Mouse (Mus musculus) liver, postnatal 0 days (tissue): ENCODE results near the gene 2700081O15Rik. TPM values are rescaled to one million over a fixed set of nuclear protein-coding genes. Genes with fewer than 3 reads are reported as not detected.
A peak's percentile ranks its signal among the peaks of the same experiment; 100 is the strongest.

Experiments used
- ATAC-seq: fragments of 200-750 bp; cut with Nextera tagmentation; 2 replicates; pipeline ENCODE4 v1.8.0; 2017; ENCODE audit warnings: mild to moderate bottlenecking, moderate library complexity
- DNase-seq: peaks from one replicate; pipeline ENCODE4 v3.0.0-alpha.2; 2016
- H3K27ac ChIP-seq: fragments of 300-500 bp; sonication (generic); 2 replicates; pipeline ENCODE4 v1.5.1; 2014; ENCODE audit warnings: antibody characterized with exemption, moderate library complexity, mild to moderate bottlenecking, low read depth
- H3K27me3 ChIP-seq: fragments of 300-500 bp; sonication (generic); 2 replicates; pipeline ENCODE4 v1.6.1; 2014; ENCODE audit warnings: low read length, control low read depth, mixed read lengths; ENCODE audit not compliant: insufficient read depth
- H3K36me3 ChIP-seq: fragments of 300-500 bp; sonication (generic); replicated peaks from 2 replicates; pipeline ENCODE4 v1.6.1; 2014; ENCODE audit warnings: mild to moderate bottlenecking, control low read depth, low read length, moderate library complexity, mixed read lengths; ENCODE audit not compliant: insufficient read depth
- H3K4me1 ChIP-seq: fragments of 300-500 bp; sonication (generic); 2 replicates; pipeline ENCODE4 v1.6.1; 2014; ENCODE audit warnings: antibody characterized with exemption, mild to moderate bottlenecking, control low read depth; ENCODE audit not compliant: insufficient read depth
- H3K4me2 ChIP-seq: fragments of 300-500 bp; sonication (generic); 2 replicates; pipeline ENCODE4 v1.6.1; 2014; ENCODE audit warnings: low read depth, mild to moderate bottlenecking, low read length, moderate library complexity, mixed read lengths
- H3K4me3 ChIP-seq: fragments of 300-500 bp; sonication (generic); 2 replicates; pipeline ENCODE4 v1.5.1; 2014; ENCODE audit warnings: low read depth, low read length
- H3K9ac ChIP-seq: fragments of 300-500 bp; sonication (generic); replicated peaks from 2 replicates; pipeline ENCODE4 v1.6.1; 2014; ENCODE audit warnings: mild to moderate bottlenecking, moderate library complexity
- H3K9me3 ChIP-seq: fragments of 300-500 bp; sonication (generic); 2 replicates; pipeline ENCODE4 v1.6.1; 2016; ENCODE audit warnings: mild to moderate bottlenecking, control low read depth, low read length, mixed read lengths
- CTCF ChIP-seq: sonication (generic); IDR thresholded peaks from 2 replicates; pipeline ENCODE4 v1.5.1; 2016; ENCODE audit warnings: antibody characterized with exemption, low read depth
- EP300 ChIP-seq: IDR thresholded peaks from 2 replicates; pipeline ENCODE4 v1.6.1; 2016; ENCODE audit warnings: antibody characterized with exemption, low read depth, mild to moderate bottlenecking
- WGBS: fragments of 180-500 bp; shearing (Covaris S2); extraction: QIAGEN DNeasy Blood & Tissue Kit; methylation state at CpG from one replicate; pipeline ENCODE4 v1.1.7; 2014; ENCODE audit not compliant: insufficient replicate concordance; 5-methylcytosine and 5-hydroxymethylcytosine counted together
- polyA plus RNA-seq: library from polyadenylated mRNA; unstranded; fragments of >200 nt; fragmentation: Nextera tagmentation; extraction: Ambion mirVana; gene quantifications from 2 replicates; pipeline ENCODE4 v1.2.1, GENCODE M21; 2015

2700081O15Rik gene
- polyA plus RNA-seq, 1 experiment from 2014 or later: 0.75 TPM

- DNase-seq (no peak), ATAC-seq (no peak)
- TF ChIP-seq CTCF (no peak), EP300 (no peak)
- Histone ChIP-seq H3K9me3 (no peaks in the 10 kb centered on the region), H3K4me3 (no peak overlapping the region), H3K4me2 (no peak overlapping the region), H3K4me1 (peaks cover 7% of the 10 kb centered on the region; the same call in 1 of the 2 replicates), H3K27me3 (no peaks in the 10 kb centered on the region), H3K36me3 (peaks cover 29% of the 10 kb centered on the region), H3K27ac (no peak overlapping the region), H3K9ac (no peak overlapping the region)
- WGBS: 77% methylated on average over 8 of the region's 8 CpGs
Measured at GRCm38 (mm10) chr19:7424590-7425397, 7.4 kb downstream of the 2700081O15Rik start.

GRCm38 (mm10) chr19:7425398-7425775 lies 8.0 kb downstream of the 2700081O15Rik start:
- Histone ChIP-seq H3K4me3 (no peak overlapping the region), H3K36me3 (peaks cover 32% of the 10 kb centered on the region), H3K4me2 (no peak overlapping the region), H3K9me3 (no peaks in the 10 kb centered on the region), H3K27ac (no peak overlapping the region), H3K9ac (no peak overlapping the region), H3K4me1 (peaks cover 7% of the 10 kb centered on the region; the same call in 1 of the 2 replicates), H3K27me3 (no peaks in the 10 kb centered on the region)
- WGBS: 53% methylated on average over 3 of the region's 3 CpGs
- TF ChIP-seq CTCF (no peak), EP300 (no peak)
- DNase-seq: no peak
- no peak for ATAC-seq

DNA sequence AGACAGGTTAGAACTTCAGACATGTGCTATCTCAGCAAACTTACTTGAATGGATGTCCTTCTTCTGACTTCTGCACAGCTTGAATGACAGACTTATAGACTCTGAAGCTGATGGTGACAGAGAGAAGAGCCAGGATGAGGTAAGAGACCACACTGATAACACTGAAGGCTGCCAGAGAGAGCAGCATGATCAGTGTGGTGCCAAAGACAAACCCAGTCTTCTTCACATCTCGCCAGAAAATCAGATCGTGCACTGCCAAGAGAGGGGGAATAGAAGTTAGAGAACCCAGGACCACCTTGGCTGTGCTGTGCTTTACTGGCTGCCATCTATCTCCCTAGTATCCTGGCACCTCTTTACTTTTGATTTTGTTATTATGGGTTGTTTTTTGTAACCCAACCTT lies 17.5 kb downstream of the 2700081O15Rik start:
- TF ChIP-seq CTCF (no peak), EP300 (no peak)
- ATAC-seq (no peak), DNase-seq (no peak)
- H3K36me3 ChIP-seq: peaks cover 52% of the 10 kb centered on the region
- H3K4me3 ChIP-seq: no peak overlapping the region
- H3K27ac ChIP-seq: no peak overlapping the region
- no peaks in the 10 kb centered on the region for H3K4me1 ChIP-seq
- no peaks in the 10 kb centered on the region for H3K27me3 ChIP-seq
- H3K9me3 ChIP-seq: no peaks in the 10 kb centered on the region
- WGBS: 77% methylated on average over 2 of the region's 2 CpGs
- H3K4me2 ChIP-seq: no peak overlapping the region
- H3K9ac ChIP-seq: no peak overlapping the region

- 69% methylated on average over 5 of the region's 5 CpGs for WGBS
- no peak for DNase-seq
Measured at GRCm38 (mm10) chr19:7436061-7436970, 18.9 kb downstream of the 2700081O15Rik start.

DNA sequence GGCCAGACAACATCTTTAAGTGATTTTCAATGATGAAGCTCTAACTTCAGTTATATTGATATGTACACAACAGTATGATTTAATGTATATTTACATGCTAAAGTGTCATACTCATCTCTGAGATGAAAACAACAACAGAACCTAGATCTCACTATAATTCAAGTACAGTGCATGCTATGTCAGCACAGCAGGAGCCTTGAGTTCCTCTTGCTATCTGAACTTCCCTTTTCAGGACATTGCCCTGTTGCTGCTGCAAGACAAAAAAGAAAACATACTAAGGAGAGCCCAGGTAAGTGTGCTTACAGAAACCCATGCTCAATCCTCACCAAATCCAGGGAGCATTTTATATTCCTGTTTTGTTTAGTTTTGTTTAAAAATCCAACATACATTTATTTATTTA lies 20.9 kb downstream of the 2700081O15Rik start:
- H3K27ac ChIP-seq: no peak overlapping the region
- no peak for ATAC-seq

More at GRCm38 (mm10) chr19:7436061-7436970, 18.9 kb downstream of the 2700081O15Rik start:
- no peaks in the 10 kb centered on the region for H3K27me3 ChIP-seq
- H3K36me3 ChIP-seq: peaks cover 39% of the 10 kb centered on the region
- H3K4me1 ChIP-seq: 0 out of 2 replicates have a peak, but pooled peaks cover under 1% of the 10 kb centered on the region
- H3K4me3 ChIP-seq: no peak overlapping the region
- no peak for TF ChIP-seq EP300
- TF ChIP-seq CTCF: peak; percentile 82
- H3K27ac ChIP-seq: no peak overlapping the region
- H3K9ac ChIP-seq: no peak overlapping the region
- no peak overlapping the region for H3K4me2 ChIP-seq
- 0 out of 2 replicates have a peak, but pooled peaks have one; percentile 43 for ATAC-seq
- H3K9me3 ChIP-seq: no peaks in the 10 kb centered on the region

GRCm38 (mm10) chr19:7441493-7441892 lies 24.1 kb downstream of the 2700081O15Rik start:
- DNase-seq (peak; percentile 52), ATAC-seq (no peak)
- Histone ChIP-seq H3K27me3 (no peaks in the 10 kb centered on the region), H3K4me3 (no peak overlapping the region), H3K4me1 (peaks cover 8% of the 10 kb centered on the region), H3K9me3 (no peaks in the 10 kb centered on the region), H3K27ac (no peak overlapping the region), H3K9ac (no peak overlapping the region), H3K4me2 (no peak overlapping the region; the same call in 1 of the 2 replicates), H3K36me3 (no peaks in the 10 kb centered on the region; the same call in 1 of the 2 replicates)
- 71% methylated on average over 14 of the region's 14 CpGs for WGBS
- peak; percentile 74 for TF ChIP-seq CTCF
- no peak for TF ChIP-seq EP300

More for the DNA sequence above, 20.9 kb downstream of the 2700081O15Rik start:
- DNase-seq: no peak
- H3K4me3 ChIP-seq: no peak overlapping the region
- TF ChIP-seq EP300: no peak
- no peak for TF ChIP-seq CTCF
- no peak overlapping the region for H3K4me2 ChIP-seq
- no peak overlapping the region for H3K9ac ChIP-seq
- no peaks in the 10 kb centered on the region for H3K9me3 ChIP-seq
- no peaks in the 10 kb centered on the region for H3K27me3 ChIP-seq
- H3K4me1 ChIP-seq: 0 out of 2 replicates have a peak, but pooled peaks cover 3% of the 10 kb centered on the region
- H3K36me3 ChIP-seq: peaks cover 22% of the 10 kb centered on the region
